Mouse (Mus musculus) CH12.LX (cell line): ENCODE measurements around the gene Dennd2c. TPM values are rescaled to one million over a fixed set of nuclear protein-coding genes. Genes with fewer than 3 reads are reported as not detected.

Experiments
- DNase-seq: peaks from one replicate; pipeline ENCODE4 v3.0.0-alpha.2; 2013; ENCODE audit errors: extremely low read depth
- H3K27ac ChIP-seq: 2 replicates; pipeline ENCODE4 v1.5.1; 2012; ENCODE audit warnings: low read depth, mild to moderate bottlenecking, control low read depth, moderate library complexity; ENCODE audit not compliant: insufficient read depth
- H3K27me3 ChIP-seq: replicated peaks from 2 replicates; pipeline ENCODE3; 2012; ENCODE audit warnings: inconsistent platforms
- H3K36me3 ChIP-seq, 2 experiments: replicated peaks in 1 of 2; 2 replicates each; pipeline versions ENCODE3 to v1.6.1; 2012; ENCODE audit warnings: inconsistent platforms in 1 of 2, low read length in 1 of 2, mild to moderate bottlenecking in 1 of 2, mixed read lengths in 1 of 2, moderate library complexity in 1 of 2; ENCODE audit not compliant: control insufficient read depth in 1 of 2, insufficient read depth in 1 of 2
- H3K4me1 ChIP-seq, 2 experiments: 2 replicates each; pipeline ENCODE4 v1.6.1; 2012; ENCODE audit warnings: inconsistent platforms in 1 of 2, moderate library complexity in 1 of 2; ENCODE audit not compliant: insufficient read depth in 2 of 2, control insufficient read depth in 1 of 2
- H3K4me2 ChIP-seq: 2 replicates; pipeline ENCODE4 v1.6.1; 2012; ENCODE audit warnings: low read depth, mild to moderate bottlenecking, control low read depth; ENCODE audit not compliant: poor library complexity, insufficient read depth, severe bottlenecking
- H3K4me3 ChIP-seq, 3 experiments: fragments of 150-350 bp in 1 of 3; sonication (generic) in 1 of 3; replicated peaks in 1 of 3; 2 replicates each; pipeline versions ENCODE3 to v1.5.1; 2011 to 2012; ENCODE audit warnings: low read depth in 2 of 3, low read length in 2 of 3, mild to moderate bottlenecking in 2 of 3, moderate library complexity in 2 of 3, control low read depth in 1 of 3, improper control_type of control experiment in 1 of 3, inconsistent platforms in 1 of 3, mixed read lengths in 1 of 3; ENCODE audit not compliant: poor library complexity in 1 of 3
- H3K79me2 ChIP-seq: replicated peaks from 2 replicates; pipeline ENCODE4 v1.6.1; 2012; ENCODE audit warnings: mild to moderate bottlenecking, moderate library complexity; ENCODE audit not compliant: control insufficient read depth, poor library complexity, insufficient read depth, severe bottlenecking; ENCODE audit errors: extremely low read depth
- H3K9ac ChIP-seq: 2 replicates; pipeline ENCODE4 v1.6.1; 2012; ENCODE audit warnings: low read depth, mild to moderate bottlenecking, control low read depth, moderate library complexity; ENCODE audit not compliant: insufficient read depth
- H3K9me3 ChIP-seq: replicated peaks from 2 replicates; pipeline ENCODE3; 2012; ENCODE audit warnings: low read length, inconsistent platforms, mixed read lengths
- BHLHE40 ChIP-seq: IDR thresholded peaks from 2 replicates; pipeline ENCODE4 v1.6.1; 2011; ENCODE audit warnings: mild to moderate bottlenecking, low read depth, low read length, improper control_type of control experiment
- CHD2 ChIP-seq: IDR thresholded peaks from 2 replicates; pipeline ENCODE4 v1.6.1; 2011; ENCODE audit warnings: low read length, improper control_type of control experiment
- CTCF ChIP-seq, 2 experiments: IDR thresholded peaks in 1 of 2; conservative IDR thresholded peaks in 1 of 2; 2 replicates each; pipeline ENCODE4 v1.5.1; 2011 to 2012; ENCODE audit warnings: low read depth in 2 of 2, low read length in 2 of 2, improper control_type of control experiment in 1 of 2, inconsistent platforms in 1 of 2, mild to moderate bottlenecking in 1 of 2, moderate library complexity in 1 of 2
- EP300 ChIP-seq: IDR thresholded peaks from 2 replicates; pipeline ENCODE4 v1.6.1; 2011; ENCODE audit warnings: low read length, improper control_type of control experiment
- ETS1 ChIP-seq: conservative IDR thresholded peaks from 2 replicates; pipeline ENCODE4 v1.6.1; 2012; ENCODE audit warnings: low read depth, mild to moderate bottlenecking, inconsistent platforms, low read length, improper control_type of control experiment, moderate library complexity
- GABPA ChIP-seq: IDR thresholded peaks from 2 replicates; pipeline ENCODE4 v1.6.1; 2012; ENCODE audit warnings: low read depth, low read length, improper control_type of control experiment, inconsistent platforms; ENCODE audit not compliant: insufficient replicate concordance
- IRF4 ChIP-seq: IDR thresholded peaks from 2 replicates; pipeline ENCODE4 v1.6.1; 2014; ENCODE audit warnings: low read depth, mild to moderate bottlenecking, inconsistent platforms, low read length, improper control_type of control experiment
- JUND ChIP-seq: conservative IDR thresholded peaks from 2 replicates; pipeline ENCODE4 v1.6.1; 2011; ENCODE audit warnings: low read depth, low read length, improper control_type of control experiment
- MYC ChIP-seq: IDR thresholded peaks from 2 replicates; pipeline ENCODE4 v1.6.1; 2011; ENCODE audit warnings: low read depth, mild to moderate bottlenecking, improper control_type of control experiment, low read length
- NRF1 ChIP-seq: IDR thresholded peaks from 2 replicates; pipeline ENCODE4 v1.6.1; 2014; ENCODE audit warnings: low read depth, mild to moderate bottlenecking, inconsistent platforms, low read length, improper control_type of control experiment, moderate library complexity
- PAX5 ChIP-seq: IDR thresholded peaks from 2 replicates; pipeline ENCODE4 v1.6.1; 2012; ENCODE audit warnings: low read length, inconsistent platforms, mixed read lengths
- SIN3A ChIP-seq: IDR thresholded peaks from 2 replicates; pipeline ENCODE4 v1.6.1; 2012; ENCODE audit warnings: low read length, improper control_type of control experiment, inconsistent platforms
- SMC3 ChIP-seq: IDR thresholded peaks from 2 replicates; pipeline ENCODE4 v1.6.1; 2011; ENCODE audit warnings: low read depth, low read length, improper control_type of control experiment
- TCF12 ChIP-seq: IDR thresholded peaks from 2 replicates; pipeline ENCODE4 v1.6.1; 2014; ENCODE audit warnings: low read depth, mild to moderate bottlenecking, inconsistent platforms, low read length, improper control_type of control experiment
- UBTF ChIP-seq: IDR thresholded peaks from 2 replicates; pipeline ENCODE4 v1.6.1; 2012; ENCODE audit warnings: low read depth, mild to moderate bottlenecking, inconsistent platforms, low read length, improper control_type of control experiment, moderate library complexity
- USF1 ChIP-seq: IDR thresholded peaks from 2 replicates; pipeline ENCODE4 v1.6.1; 2014; ENCODE audit warnings: low read depth, mild to moderate bottlenecking, inconsistent platforms, low read length, improper control_type of control experiment
- USF2 ChIP-seq: conservative IDR thresholded peaks from 2 replicates; pipeline ENCODE4 v1.6.1; 2011; ENCODE audit warnings: low read depth, low read length, improper control_type of control experiment
- ZC3H11A ChIP-seq: IDR thresholded peaks from 2 replicates; pipeline ENCODE4 v1.6.1; 2012; ENCODE audit warnings: low read depth, mild to moderate bottlenecking, inconsistent platforms, low read length, improper control_type of control experiment
- ZNF384 ChIP-seq: IDR thresholded peaks from 2 replicates; pipeline ENCODE4 v1.6.1; 2012; ENCODE audit warnings: low read depth, low read length, improper control_type of control experiment, inconsistent platforms
- dilution Hi-C: fragments of 300-500 bp; cut with MboI; formaldehyde crosslinking; loops from 2 replicates; pipeline ENCODE4 v1.14.3; 2020; ENCODE audit warnings: low sequenced_read_pairs; ENCODE audit not compliant: extremely low pct_unique_long_range_greater_than_20kb, extremely low pct_ligation_motif_present
- in situ Hi-C: fragments of 300-500 bp; cut with MboI; formaldehyde crosslinking; loops from 3 replicates; pipeline ENCODE4 v1.14.3; 2019; ENCODE audit warnings: low sequenced_read_pairs, low pct_ligation_motif_present, low pct_unique_long_range_greater_than_20kb, mixed read lengths
- polyA plus RNA-seq: library from polyadenylated mRNA; unstranded; fragments of >175 nt; gene quantifications from 2 replicates; pipeline ENCODE4 v1.2.1, GENCODE M21; 2012; ENCODE audit warnings: low read depth; ENCODE audit not compliant: insufficient read length
- total RNA-seq, 2 experiments: library from RNA; depleted of rRNA; stranded (reverse); fragments of 300-350 nt in 1 of 2; fragments of >200 nt in 1 of 2; gene quantifications; 2 replicates each; pipeline ENCODE4 v1.2.3; 2012 to 2014

The Dennd2c gene
- total and polyA plus RNA-seq, 3 experiments, result 0.13 to 0.27 (median 0.19) TPM

- H3K27me3 ChIP-seq, result no peaks in the 10 kb centered on the region
- dilution Hi-C loops, result no loop called here
- H3K27ac ChIP-seq, result no peak overlapping the region
- H3K9ac ChIP-seq, result no peak overlapping the region
- no peaks in the 10 kb centered on the region for H3K36me3 ChIP-seq
- no peaks in the 10 kb centered on the region for H3K4me1 ChIP-seq
- H3K9me3 ChIP-seq, result no peaks in the 10 kb centered on the region
- H3K79me2 ChIP-seq, result no peaks in the 10 kb centered on the region
- no peak for DNase-seq
- in situ Hi-C loops, result no loop called here
- no peak overlapping the region for H3K4me3 ChIP-seq
- TF ChIP-seq GABPA, result no peak
- TF ChIP-seq ZNF384, result no peak
- no peak for TF ChIP-seq EP300
- no peak for TF ChIP-seq CHD2
- TF ChIP-seq TCF12, result no peak
- TF ChIP-seq UBTF, result no peak
- TF ChIP-seq SIN3A, result no peak
- TF ChIP-seq JUND, result no peak
- TF ChIP-seq PAX5, result no peak
- TF ChIP-seq, all 38 proteins: peak for 0
- H3K4me2 ChIP-seq, result no peak overlapping the region
These were observed 23.1 kb upstream of the Dennd2c start for GRCm38 (mm10) chr3:103079301-103079700.

DNA sequence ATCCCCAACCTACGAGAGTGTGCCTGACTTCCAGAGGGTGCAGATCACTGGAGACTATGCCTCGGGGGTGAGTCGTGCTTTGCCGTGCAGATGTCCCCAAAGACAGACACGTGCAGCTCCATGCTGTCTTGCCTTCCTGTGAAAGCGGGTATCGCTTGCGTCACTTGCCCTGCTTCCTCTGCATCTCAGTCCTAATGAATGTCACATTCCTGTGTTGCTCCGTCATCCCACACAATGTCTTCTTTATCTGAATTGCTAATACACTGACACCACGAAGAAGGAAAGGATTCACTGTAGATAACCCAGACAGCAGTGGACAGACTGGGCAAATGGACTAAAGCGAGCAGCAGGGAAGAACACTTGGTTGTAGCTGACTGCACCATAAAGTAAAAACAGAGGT lies 21.4 kb upstream of the Dennd2c start:
- H3K9ac ChIP-seq, result no peak overlapping the region
- no peak overlapping the region for H3K27ac ChIP-seq
- H3K27me3 ChIP-seq, result no peaks in the 10 kb centered on the region
- no peak overlapping the region for H3K4me3 ChIP-seq
- H3K36me3 ChIP-seq, result no peaks in the 10 kb centered on the region
- in situ Hi-C loops (no loop called here), dilution Hi-C loops (no loop called here)
- H3K4me2 ChIP-seq, result no peak overlapping the region
- H3K79me2 ChIP-seq, result no peaks in the 10 kb centered on the region
- H3K4me1 ChIP-seq, result no peaks in the 10 kb centered on the region
- no peak for DNase-seq
- no peak for TF ChIP-seq ZC3H11A
- TF ChIP-seq BHLHE40, result no peak
- TF ChIP-seq USF2, result no peak
- no peak for TF ChIP-seq NRF1
- no peak for TF ChIP-seq SMC3
- no peak for TF ChIP-seq CTCF (conservative IDR thresholded peaks at IDR 0.05 in 1 of 2, IDR thresholded peaks at IDR 0.05 in 1 of 2; ENCODE audit: low read depth in 2 of 2, low read length in 2 of 2)
- TF ChIP-seq MYC, result no peak
- no peak for TF ChIP-seq IRF4
- no peak for TF ChIP-seq ETS1
- TF ChIP-seq GABPA, result no peak
- TF ChIP-seq ZNF384, result no peak
- TF ChIP-seq USF1, result no peak
- H3K9me3 ChIP-seq, result no peaks in the 10 kb centered on the region
